Mouse (Mus musculus): ENCODE results near the gene Dpp4.
A peak's percentile ranks its signal among the peaks of the same experiment; 100 is the strongest.

Gene Dpp4

GRCm38 (mm10) chr2:62357259-62357658, 54.8 kb downstream of the Dpp4 start:
- no peak for DNase-seq

- no peak for DNase-seq
These were observed 55.4 kb downstream of the Dpp4 start for GRCm38 (mm10) chr2:62356606-62357005.

GRCm38 (mm10) chr2:62355766-62356165, 56.3 kb downstream of the Dpp4 start:
- DNase-seq = no peak

- DNase-seq = no peak
These were observed 60.0 kb downstream of the Dpp4 start for GRCm38 (mm10) chr2:62352035-62352434.

- DNase-seq = no peak
These were observed 64.3 kb downstream of the Dpp4 start for GRCm38 (mm10) chr2:62347762-62348161.

GRCm38 (mm10) chr2:62346771-62347170, 65.3 kb downstream of the Dpp4 start:
- peak in 1 of 2 experiments; percentile 27 for DNase-seq

GRCm38 (mm10) chr2:62344367-62344766, 67.7 kb downstream of the Dpp4 start:
- DNase-seq = no peak

- peak; percentile 84 to 88 for DNase-seq
These were observed 70.3 kb downstream of the Dpp4 start for GRCm38 (mm10) chr2:62341734-62342128.

GRCm38 (mm10) chr2:62341061-62341733, 70.8 kb downstream of the Dpp4 start:
- no peak for DNase-seq

- DNase-seq = peak; percentile 17 to 39
These were observed 72.6 kb downstream of the Dpp4 start for GRCm38 (mm10) chr2:62339222-62339944.

GRCm38 (mm10) chr2:62337086-62337485, 74.9 kb downstream of the Dpp4 start:
- no peak for DNase-seq

GRCm38 (mm10) chr2:62334397-62335243, 77.4 kb downstream of the Dpp4 start:
- DNase-seq = no peak

- no peak for DNase-seq
These were observed 79.6 kb downstream of the Dpp4 start for GRCm38 (mm10) chr2:62332465-62332864.

- DNase-seq = no peak
These were observed 80.1 kb downstream of the Dpp4 start for GRCm38 (mm10) chr2:62331913-62332312.

- DNase-seq = no peak
These were observed 86.6 kb downstream of the Dpp4 start for GRCm38 (mm10) chr2:62325388-62325787.

- peak; percentile 79 to 87 for DNase-seq
These were observed 88.9 kb downstream of the Dpp4 start for GRCm38 (mm10) chr2:62323078-62323637.

- DNase-seq = no peak
These were observed 92.5 kb downstream of the Dpp4 start for GRCm38 (mm10) chr2:62319489-62319888.

- DNase-seq = no peak
These were observed 95.1 kb downstream of the Dpp4 start for GRCm38 (mm10) chr2:62316930-62317329.

- DNase-seq = no peak
These were observed 104.6 kb downstream of the Dpp4 start for GRCm38 (mm10) chr2:62307477-62307876.

- no peak for DNase-seq
These were observed 105.1 kb downstream of the Dpp4 start for GRCm38 (mm10) chr2:62306978-62307377.

GRCm38 (mm10) chr2:62301716-62302115, 110.3 kb downstream of the Dpp4 start:
- DNase-seq = no peak

GRCm38 (mm10) chr2:62293846-62294245, 118.2 kb downstream of the Dpp4 start:
- peak; percentile 63 to 65 for DNase-seq

- DNase-seq = no peak
These were observed 124.5 kb downstream of the Dpp4 start for GRCm38 (mm10) chr2:62287532-62287931.
